Mouse (Mus musculus) liver, embryonic 14.5 days (tissue): ENCODE data around the gene Defb30.

Experiments
- CTCF ChIP-seq: IDR thresholded peaks from 2 replicates; pipeline ENCODE4 v1.5.1; 2016; ENCODE audit warnings: antibody characterized with exemption, low read depth, control low read depth
- EP300 ChIP-seq: IDR thresholded peaks from 2 replicates; pipeline ENCODE4 v1.6.1; 2016; ENCODE audit warnings: antibody characterized with exemption, low read depth

DNA sequence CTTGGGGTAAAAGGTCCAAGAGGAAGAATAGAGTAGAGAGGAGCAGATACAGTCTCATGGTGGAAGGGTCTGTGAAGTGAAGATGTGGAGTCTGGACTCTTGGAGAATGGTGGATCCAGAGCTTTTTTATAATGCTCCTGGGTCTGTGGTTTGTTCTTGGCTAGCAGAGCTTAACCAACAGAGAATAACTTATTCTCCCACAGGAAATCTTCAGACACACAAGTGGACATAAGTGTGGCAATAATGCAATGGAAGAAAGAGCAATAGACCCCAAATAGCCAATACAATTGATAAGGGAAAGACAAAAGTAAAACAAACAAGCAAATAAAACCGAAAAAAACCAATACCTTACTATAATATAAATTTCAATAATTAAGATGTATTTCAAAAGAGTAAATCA lies 65.3 kb downstream of the Defb30 start, which contains the start of gene Defb48:
- TF ChIP-seq CTCF (no peak), EP300 (no peak)
